ENCODE assay signal across 20 mouse cellular contexts in the genomic region with DNA sequence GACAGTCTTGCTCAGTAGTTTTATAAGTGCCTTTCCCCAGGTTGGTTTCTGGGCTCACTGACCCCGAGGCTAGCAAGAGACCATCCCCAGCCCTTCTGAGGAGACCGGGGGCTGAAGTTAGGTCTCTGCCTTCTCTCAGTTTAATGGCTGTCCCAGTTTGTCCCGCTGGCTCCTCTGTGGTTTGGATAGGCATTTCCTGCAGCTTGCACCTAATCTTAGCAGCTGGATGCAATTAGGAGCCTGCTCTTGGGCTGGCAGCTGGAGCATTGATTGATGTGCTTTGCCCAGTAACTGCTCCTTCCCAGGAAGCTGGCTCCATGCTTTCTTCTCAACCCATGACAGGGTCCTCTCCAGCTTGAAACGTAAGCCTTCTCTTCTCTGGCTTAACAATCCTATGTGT. TPM values are rescaled to one million over a fixed set of nuclear protein-coding genes. Genes with fewer than 3 reads are reported as not detected.
DNase-seq lines count a peak whose midpoint lies in the region; ATAC-seq lines count a peak whose summit lies in the region.
"Had no signal": no experiment of that assay in that cellular context is flagged by ENCODE, and none has a peak within 500 bp of the region (broad histone marks: within the 10 kb centered on the region; RNA-seq: fewer than 3 reads in every experiment).

No protein-coding gene starts in this region.

- no peaks in the 10 kb centered on the region for H3K36me3 ChIP-seq in heart, embryonic 10.5 days
- no peaks in the 10 kb centered on the region for H3K36me3 ChIP-seq in midbrain, embryonic 11.5 days (ENCODE audit: control insufficient read depth, insufficient read depth, low read length)
- H3K36me3 ChIP-seq in midbrain, embryonic 15.5 days (replicated peaks), result no peaks in the 10 kb centered on the region
- H3K36me3 ChIP-seq in embryonic facial prominence, embryonic 12.5 days, result no peaks in the 10 kb centered on the region
- no peaks in the 10 kb centered on the region for H3K36me3 ChIP-seq in limb, embryonic 13.5 days
- no peaks in the 10 kb centered on the region for H3K36me3 ChIP-seq in forebrain, embryonic 13.5 days (ENCODE audit: poor library complexity, severe bottlenecking)
- H3K36me3 ChIP-seq: embryonic facial prominence, embryonic 15.5 days; heart, embryonic 15.5 days; hindbrain, embryonic 12.5 days; liver, embryonic 13.5 days; neural tube, embryonic 13.5 days had no signal

- no peaks in the 10 kb centered on the region for H3K27me3 ChIP-seq in heart, embryonic 10.5 days (ENCODE audit: insufficient read depth, poor library complexity, severe bottlenecking)
- H3K27me3 ChIP-seq in midbrain, embryonic 11.5 days (ENCODE audit: control insufficient read depth, insufficient read depth, low read length), result no peaks in the 10 kb centered on the region
- H3K27me3 ChIP-seq in midbrain, embryonic 15.5 days (replicated peaks), result no peaks in the 10 kb centered on the region
- no peaks in the 10 kb centered on the region for H3K27me3 ChIP-seq in embryonic facial prominence, embryonic 12.5 days
- H3K27me3 ChIP-seq in limb, embryonic 13.5 days, result no peaks in the 10 kb centered on the region
- no peaks in the 10 kb centered on the region for H3K27me3 ChIP-seq in forebrain, embryonic 13.5 days
- H3K27me3 ChIP-seq: CH12.LX; embryonic facial prominence, embryonic 15.5 days; heart, embryonic 15.5 days; hindbrain, embryonic 12.5 days; liver, embryonic 13.5 days; neural tube, embryonic 13.5 days had no signal

- H3K4me2 ChIP-seq in midbrain, embryonic 11.5 days, result no peak overlapping the region
- H3K4me2 ChIP-seq in midbrain, embryonic 15.5 days, result no peak overlapping the region
- H3K4me2 ChIP-seq in embryonic facial prominence, embryonic 12.5 days (replicated peaks), result 0 out of 2 replicates have a peak overlapping the region, but pooled peaks have one; percentile 2
- peak overlapping the region; percentile 27 for H3K4me2 ChIP-seq in limb, embryonic 13.5 days (replicated peaks)
- no peak overlapping the region for H3K4me2 ChIP-seq in forebrain, embryonic 13.5 days
- H3K4me2 ChIP-seq: embryonic facial prominence, embryonic 15.5 days; heart, embryonic 15.5 days; hindbrain, embryonic 12.5 days; liver, embryonic 13.5 days; neural tube, embryonic 13.5 days had no signal

- H3K9ac ChIP-seq in midbrain, embryonic 11.5 days (ENCODE audit: low read length), result no peak overlapping the region
- no peak overlapping the region for H3K9ac ChIP-seq in midbrain, embryonic 15.5 days
- no peak overlapping the region for H3K9ac ChIP-seq in embryonic facial prominence, embryonic 12.5 days
- no peak overlapping the region for H3K9ac ChIP-seq in limb, embryonic 13.5 days
- H3K9ac ChIP-seq in forebrain, embryonic 13.5 days, result no peak overlapping the region
- H3K9ac ChIP-seq: embryonic facial prominence, embryonic 15.5 days; heart, embryonic 15.5 days; hindbrain, embryonic 12.5 days; liver, embryonic 13.5 days; neural tube, embryonic 13.5 days had no signal

- H3K4me3 ChIP-seq in heart, embryonic 10.5 days, result no peak overlapping the region
- no peak overlapping the region for H3K4me3 ChIP-seq in midbrain, embryonic 11.5 days (ENCODE audit: low read depth, low read length)
- H3K4me3 ChIP-seq in midbrain, embryonic 15.5 days, result no peak overlapping the region
- H3K4me3 ChIP-seq in embryonic facial prominence, embryonic 12.5 days, result no peak overlapping the region
- H3K4me3 ChIP-seq in limb, embryonic 13.5 days, result no peak overlapping the region
- H3K4me3 ChIP-seq in forebrain, embryonic 13.5 days, result no peak overlapping the region
- H3K4me3 ChIP-seq: embryonic facial prominence, embryonic 15.5 days; heart, embryonic 15.5 days; hindbrain, embryonic 12.5 days; liver, embryonic 13.5 days; megakaryocyte, embryonic 14.5 days; neural tube, embryonic 13.5 days had no signal

- peak overlapping the region; percentile 31; the same call in 1 of the 2 replicates for H3K27ac ChIP-seq in heart, embryonic 10.5 days
- no peak overlapping the region for H3K27ac ChIP-seq in midbrain, embryonic 11.5 days (ENCODE audit: low read depth, low read length)
- H3K27ac ChIP-seq in midbrain, embryonic 15.5 days, result no peak overlapping the region
- H3K27ac ChIP-seq in embryonic facial prominence, embryonic 12.5 days, result 0 out of 2 replicates have a peak overlapping the region, but pooled peaks have one; percentile 42
- H3K27ac ChIP-seq in limb, embryonic 13.5 days, result peak overlapping the region; percentile 10; the same call in 1 of the 2 replicates
- H3K27ac ChIP-seq in forebrain, embryonic 13.5 days, result no peak overlapping the region
- H3K27ac ChIP-seq: embryonic facial prominence, embryonic 15.5 days; heart, embryonic 15.5 days; hindbrain, embryonic 12.5 days; liver, embryonic 13.5 days; neural tube, embryonic 13.5 days had no signal

- H3K4me1 ChIP-seq in heart, embryonic 10.5 days, result peaks cover 56% of the 10 kb centered on the region
- H3K4me1 ChIP-seq in midbrain, embryonic 11.5 days (ENCODE audit: control insufficient read depth, insufficient read depth, low read length), result no peaks in the 10 kb centered on the region
- H3K4me1 ChIP-seq in midbrain, embryonic 15.5 days, result no peaks in the 10 kb centered on the region
- H3K4me1 ChIP-seq in embryonic facial prominence, embryonic 12.5 days, result peaks cover 17% of the 10 kb centered on the region
- H3K4me1 ChIP-seq in limb, embryonic 13.5 days, result peaks cover 34% of the 10 kb centered on the region
- H3K4me1 ChIP-seq in forebrain, embryonic 13.5 days, result no peaks in the 10 kb centered on the region
- H3K4me1 ChIP-seq: liver, embryonic 13.5 days had no signal

- no peak for ATAC-seq in midbrain, embryonic 11.5 days (ENCODE audit: low FRiP score)
- ATAC-seq in midbrain, embryonic 15.5 days (replicated peaks), result no peak
- no peak for ATAC-seq in embryonic facial prominence, embryonic 12.5 days (ENCODE audit: insufficient number of reproducible peaks, insufficient read depth, low FRiP score, low TSS enrichment)
- peak; percentile 48; the same call in 1 of the 2 replicates for ATAC-seq in limb, embryonic 13.5 days (ENCODE audit: low FRiP score, low read depth)
- ATAC-seq in megakaryocyte progenitor cell, adult 5-6 weeks (replicated peaks; ENCODE audit: poor library complexity), result no peak
- no peak for ATAC-seq in forebrain, embryonic 13.5 days

- no peak for DNase-seq in heart, embryonic 10.5 days (ENCODE audit: low spot score)
- DNase-seq in heart, adult 9 months (ENCODE audit: low spot score in 2 of 2), result no peak
- DNase-seq in midbrain, embryonic 11.5 days (ENCODE audit: low spot score, missing footprints), result peak; percentile 56
- DNase-seq: cerebellum, adult 9-10 months; kidney, adult 18-20 months; layer of hippocampus, postnatal 36 days; liver, embryonic 13.5 days; lung, postnatal 10 days; right cerebral cortex, postnatal 25 days had no signal

- no peaks in the 10 kb centered on the region for H3K9me3 ChIP-seq in heart, embryonic 10.5 days
- H3K9me3 ChIP-seq in midbrain, embryonic 11.5 days (ENCODE audit: control insufficient read depth, low read length), result no peaks in the 10 kb centered on the region
- no peaks in the 10 kb centered on the region for H3K9me3 ChIP-seq in midbrain, embryonic 15.5 days
- no peaks in the 10 kb centered on the region for H3K9me3 ChIP-seq in embryonic facial prominence, embryonic 12.5 days
- no peaks in the 10 kb centered on the region for H3K9me3 ChIP-seq in limb, embryonic 13.5 days
- no peaks in the 10 kb centered on the region for H3K9me3 ChIP-seq in forebrain, embryonic 13.5 days (replicated peaks)
- H3K9me3 ChIP-seq: embryonic facial prominence, embryonic 15.5 days; heart, embryonic 15.5 days; hindbrain, embryonic 12.5 days; liver, embryonic 13.5 days; megakaryocyte, embryonic 14.5 days; neural tube, embryonic 13.5 days had no signal

- WGBS in heart, embryonic 10.5 days, result 24% methylated on average over 4 of the region's 4 CpGs
- WGBS in midbrain, embryonic 11.5 days, result 77% methylated on average over 4 of the region's 4 CpGs
- WGBS in midbrain, embryonic 15.5 days, result 73% methylated on average over 4 of the region's 4 CpGs
- WGBS in embryonic facial prominence, embryonic 12.5 days, result 14% methylated on average over 4 of the region's 4 CpGs
- WGBS in limb, embryonic 13.5 days, result 3% methylated on average over 4 of the region's 4 CpGs
- 68% methylated on average over 4 of the region's 4 CpGs for WGBS in forebrain, embryonic 13.5 days

RNA-seq across cellular contexts. Expression of gene Man1a2, which starts 26.2 kb away (rescaled TPM):
- polyA plus RNA-seq in heart, embryonic 10.5 days (2016; fragmentation: Nextera tagmentation; extraction: Ambion mirVana), result 59.4 and 75.5 TPM in 2 replicates
- polyA plus RNA-seq in midbrain, embryonic 11.5 days (2014; fragmentation: Nextera tagmentation; extraction: Ambion mirVana), result 36.9 and 46.3 TPM in 2 replicates
- polyA plus RNA-seq in midbrain, embryonic 15.5 days (2015; fragmentation: Nextera tagmentation; extraction: Ambion mirVana), result 36.2 and 43.0 TPM in 2 replicates
- 83.0 and 94.5 TPM in 2 replicates for polyA plus RNA-seq in embryonic facial prominence, embryonic 12.5 days (2016; fragmentation: Nextera tagmentation; extraction: Ambion mirVana)
- polyA plus RNA-seq in limb, embryonic 13.5 days (2015; fragmentation: Nextera tagmentation; extraction: Ambion mirVana), result 70.0 and 73.1 TPM in 2 replicates
- 19.3 and 19.4 TPM in 2 replicates for total RNA-seq in megakaryocyte progenitor cell, adult 5-6 weeks (2015)
- 56.8 and 84.3 TPM in 2 replicates for total RNA-seq in megakaryocyte progenitor cell, adult 5-6 weeks (2017)
- 31.0 and 35.4 TPM in 2 replicates for polyA plus RNA-seq in forebrain, embryonic 13.5 days (2015; fragmentation: Nextera tagmentation; extraction: Ambion mirVana)

Comparison
In these comparisons a context has a peak if more than half of its experiments do, and no peak if none do; other contexts are left out.
1. H3K27ac ChIP-seq: peak in heart, embryonic 10.5 days (single experiment), embryonic facial prominence, embryonic 12.5 days (single experiment) and limb, embryonic 13.5 days (single experiment); none in midbrain, embryonic 11.5 days (single experiment), midbrain, embryonic 15.5 days (single experiment) and forebrain, embryonic 13.5 days (single experiment).
2. H3K4me2 ChIP-seq: peak in embryonic facial prominence, embryonic 12.5 days (single experiment) and limb, embryonic 13.5 days (single experiment); none in midbrain, embryonic 11.5 days (single experiment), midbrain, embryonic 15.5 days (single experiment) and forebrain, embryonic 13.5 days (single experiment).